Mouse (Mus musculus) midbrain, postnatal 0 days (tissue): ENCODE measurements at regions not wholly inside any gene's neighbourhood (a gene's known extent, or its start where the extent isn't known, plus 50 kb on each side); places are given as distances from the start of the nearest gene placed in this dataset.

ENCODE experiments used
- ATAC-seq: fragments of 200-750 bp; cut with Nextera tagmentation; 2 replicates; pipeline ENCODE4 v1.8.0; 2017; ENCODE audit warnings: moderate number of reproducible peaks, mild to moderate bottlenecking, moderate TSS enrichment, moderate library complexity; ENCODE audit not compliant: low FRiP score
- DNase-seq: peaks from one replicate; pipeline ENCODE4 v3.0.0-alpha.2; 2015; ENCODE audit warnings: low spot score
- H3K27ac ChIP-seq: fragments of 300-500 bp; sonication (generic); 2 replicates; pipeline ENCODE4 v1.5.1; 2014; ENCODE audit warnings: low read depth, mild to moderate bottlenecking, low read length, mixed read lengths
- H3K27me3 ChIP-seq: fragments of 300-500 bp; sonication (generic); 2 replicates; pipeline ENCODE4 v1.6.1; 2014; ENCODE audit warnings: low read length, control low read depth, mixed read lengths; ENCODE audit not compliant: insufficient read depth
- H3K36me3 ChIP-seq: fragments of 300-500 bp; sonication (generic); 2 replicates; pipeline ENCODE4 v1.6.1; 2014; ENCODE audit warnings: low read length, control low read depth, mixed read lengths; ENCODE audit not compliant: insufficient read depth
- H3K4me1 ChIP-seq: fragments of 300-500 bp; sonication (generic); 2 replicates; pipeline ENCODE4 v1.6.1; 2014; ENCODE audit warnings: mild to moderate bottlenecking, control low read depth, antibody characterized with exemption, low read length, mixed read lengths; ENCODE audit not compliant: insufficient read depth
- H3K4me2 ChIP-seq: fragments of 300-500 bp; sonication (generic); 2 replicates; pipeline ENCODE4 v1.6.1; 2014; ENCODE audit warnings: low read depth, mild to moderate bottlenecking, low read length, mixed read lengths; ENCODE audit not compliant: poor library complexity, severe bottlenecking
- H3K4me3 ChIP-seq: fragments of 300-500 bp; sonication (generic); 2 replicates; pipeline ENCODE4 v1.5.1; 2014; ENCODE audit warnings: low read depth, mild to moderate bottlenecking, low read length, moderate library complexity
- H3K9ac ChIP-seq: fragments of 300-500 bp; sonication (generic); replicated peaks from 2 replicates; pipeline ENCODE4 v1.6.1; 2014; ENCODE audit warnings: mild to moderate bottlenecking, low read length, moderate library complexity, mixed read lengths; ENCODE audit not compliant: poor library complexity, severe bottlenecking
- H3K9me3 ChIP-seq: fragments of 300-500 bp; sonication (generic); 2 replicates; pipeline ENCODE4 v1.6.1; 2016; ENCODE audit warnings: low read length, control low read depth
- CTCF ChIP-seq: IDR thresholded peaks from 2 replicates; pipeline ENCODE4 v1.5.1; 2016; ENCODE audit warnings: antibody characterized with exemption, mild to moderate bottlenecking
- WGBS: fragments of 180-500 bp; shearing (Covaris S2); extraction: QIAGEN DNeasy Blood & Tissue Kit; methylation state at CpG from one replicate; pipeline ENCODE4 v1.1.7; 2014; 5-methylcytosine and 5-hydroxymethylcytosine counted together

DNA sequence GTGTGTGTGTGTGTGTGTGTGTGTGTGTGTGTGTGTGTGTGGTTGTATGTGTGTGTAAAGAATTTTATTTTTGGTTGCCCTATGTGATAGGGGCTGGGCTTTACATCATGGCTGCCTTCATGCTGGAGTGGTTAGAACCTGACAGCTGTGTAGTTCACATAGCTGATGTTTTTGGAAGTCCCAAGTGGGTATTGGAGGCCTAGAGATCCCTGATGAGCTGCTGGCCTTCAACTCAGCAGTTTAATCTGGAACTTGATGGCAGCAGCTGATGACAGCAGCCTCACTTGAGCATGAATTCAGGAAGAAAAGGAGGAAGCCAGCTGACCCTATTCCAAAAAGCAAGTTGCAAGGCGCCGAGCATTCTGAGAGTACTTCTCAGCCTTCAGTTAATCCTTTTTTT is 846.6 kb downstream of the Adgrl2 start:
- Histone ChIP-seq H3K4me3 (no peak overlapping the region), H3K36me3 (no peaks in the 10 kb centered on the region), H3K4me2 (no peak overlapping the region), H3K9me3 (no peaks in the 10 kb centered on the region), H3K9ac (no peak overlapping the region), H3K27ac (no peak overlapping the region), H3K4me1 (no peaks in the 10 kb centered on the region), H3K27me3 (no peaks in the 10 kb centered on the region)
- TF ChIP-seq CTCF = no peak
- WGBS = 78% methylated on average over 2 of the region's 2 CpGs
- ATAC-seq (no peak), DNase-seq (peak; percentile 3)

GRCm38 (mm10) chr3:148136791-148137251 is 853.5 kb downstream of the Adgrl2 start:
- DNase-seq (peak; percentile 43), ATAC-seq (no peak)
- Histone ChIP-seq H3K36me3 (no peaks in the 10 kb centered on the region), H3K4me1 (no peaks in the 10 kb centered on the region), H3K27ac (no peak overlapping the region), H3K9ac (no peak overlapping the region), H3K9me3 (no peaks in the 10 kb centered on the region), H3K4me2 (no peak overlapping the region), H3K4me3 (no peak overlapping the region), H3K27me3 (no peaks in the 10 kb centered on the region)
- 78% methylated on average over 3 of the region's 3 CpGs for WGBS
- TF ChIP-seq CTCF = no peak

GRCm38 (mm10) chr3:148134646-148135045 is 855.7 kb downstream of the Adgrl2 start:
- no peak overlapping the region for H3K4me2 ChIP-seq
- no peaks in the 10 kb centered on the region for H3K27me3 ChIP-seq
- TF ChIP-seq CTCF = no peak
- no peaks in the 10 kb centered on the region for H3K4me1 ChIP-seq
- H3K9me3 ChIP-seq = no peaks in the 10 kb centered on the region
- ATAC-seq = no peak
- H3K9ac ChIP-seq = no peak overlapping the region
- H3K27ac ChIP-seq = no peak overlapping the region
- 97% methylated on average over 2 of the region's 2 CpGs for WGBS
- DNase-seq = no peak
- no peak overlapping the region for H3K4me3 ChIP-seq
- no peaks in the 10 kb centered on the region for H3K36me3 ChIP-seq

- DNase-seq (no peak), ATAC-seq (no peak)
- no peaks in the 10 kb centered on the region for H3K27me3 ChIP-seq
- no peak overlapping the region for H3K27ac ChIP-seq
- no peaks in the 10 kb centered on the region for H3K4me1 ChIP-seq
- H3K36me3 ChIP-seq = no peaks in the 10 kb centered on the region
- H3K9ac ChIP-seq = no peak overlapping the region
- no peak overlapping the region for H3K4me3 ChIP-seq
- no peak for TF ChIP-seq CTCF
- H3K4me2 ChIP-seq = no peak overlapping the region
- peaks cover 4% of the 10 kb centered on the region for H3K9me3 ChIP-seq
These were observed 874.8 kb downstream of the Adgrl2 start for GRCm38 (mm10) chr3:148115576-148115975.

DNA sequence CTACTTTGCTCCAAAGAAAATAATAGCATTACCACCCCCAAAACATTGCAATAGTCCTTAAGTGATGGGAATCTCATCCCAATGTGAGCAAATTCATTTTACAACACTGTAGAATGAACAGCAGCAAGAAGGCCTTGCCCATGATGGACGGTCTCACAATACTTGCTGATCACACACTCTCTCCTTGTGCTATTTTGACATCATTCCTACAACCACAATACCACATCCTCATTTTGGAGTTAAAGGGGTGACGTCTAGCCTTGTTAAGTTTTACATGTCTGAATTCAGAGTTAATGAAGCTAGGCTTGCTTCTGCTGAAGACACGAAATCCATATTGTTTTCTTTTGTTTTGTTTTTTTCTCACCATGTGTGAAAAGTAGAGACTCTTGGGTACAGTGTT is 878.2 kb downstream of the Adgrl2 start:
- ATAC-seq (no peak), DNase-seq (no peak)
- H3K9me3 ChIP-seq = peaks cover 4% of the 10 kb centered on the region
- H3K4me2 ChIP-seq = no peak overlapping the region
- 87% methylated on average over 3 of the region's 3 CpGs for WGBS
- H3K4me3 ChIP-seq = no peak overlapping the region
- no peak overlapping the region for H3K9ac ChIP-seq
- no peaks in the 10 kb centered on the region for H3K36me3 ChIP-seq
- H3K27ac ChIP-seq = no peak overlapping the region
- no peak for TF ChIP-seq CTCF
- H3K27me3 ChIP-seq = no peaks in the 10 kb centered on the region
- no peaks in the 10 kb centered on the region for H3K4me1 ChIP-seq

- ATAC-seq (no peak), DNase-seq (no peak)
- Histone ChIP-seq H3K9me3 (peaks cover 4% of the 10 kb centered on the region), H3K27ac (no peak overlapping the region), H3K4me1 (no peaks in the 10 kb centered on the region), H3K9ac (no peak overlapping the region), H3K4me3 (no peak overlapping the region), H3K36me3 (no peaks in the 10 kb centered on the region), H3K4me2 (no peak overlapping the region), H3K27me3 (no peaks in the 10 kb centered on the region)
- no peak for TF ChIP-seq CTCF
- 50% methylated on average over 1 of the region's 1 CpGs for WGBS
These were observed 883.3 kb downstream of the Adgrl2 start for GRCm38 (mm10) chr3:148107031-148107430.
